24 mouse cellular contexts compared by ENCODE assay signal in genomic region chr13:62884536-62884935, GRCm38 (mm10). TPM values are rescaled to one million over a fixed set of nuclear protein-coding genes. Genes with fewer than 3 reads are reported as not detected.
"Had no signal": no experiment of that assay in that cellular context is flagged by ENCODE, and none has a peak within 500 bp of the region (broad histone marks: within the 10 kb centered on the region; RNA-seq: fewer than 3 reads in every experiment).

No protein-coding gene starts in this region.

- H3K4me2 ChIP-seq: heart, embryonic 12.5 days; hindbrain, embryonic 12.5 days; hindbrain, embryonic 14.5 days; intestine, embryonic 15.5 days; limb, embryonic 12.5 days had no signal

- H3K4me3 ChIP-seq: gastrocnemius, adult 2 months; heart, embryonic 10.5 days; heart, embryonic 12.5 days; hindbrain, embryonic 10.5 days; hindbrain, embryonic 12.5 days; intestine, embryonic 15.5 days; layer of hippocampus, adult 2 months; left cerebral cortex, adult 2 months; limb, embryonic 10.5 days; limb, embryonic 12.5 days had no signal

- H3K27ac ChIP-seq: gastrocnemius, adult 2 months; heart, embryonic 10.5 days; hindbrain, embryonic 10.5 days; hindbrain, embryonic 12.5 days; hindbrain, embryonic 14.5 days; intestine, embryonic 15.5 days; layer of hippocampus, adult 2 months; left cerebral cortex, adult 2 months; limb, embryonic 10.5 days; limb, embryonic 12.5 days; liver, embryonic 14.5 days had no signal

- ATAC-seq: forebrain, embryonic 16.5 days; hindbrain, embryonic 16.5 days; inflammation-experienced regulatory T-cells, adult 6 months; intestine, embryonic 15.5 days; intestine, postnatal 0 days had no signal

- H3K9ac ChIP-seq: heart, embryonic 12.5 days; hindbrain, embryonic 12.5 days; hindbrain, embryonic 14.5 days; intestine, embryonic 15.5 days; limb, embryonic 12.5 days; liver, embryonic 14.5 days had no signal

- H3K9me3 ChIP-seq: heart, embryonic 10.5 days; heart, embryonic 12.5 days; hindbrain, embryonic 10.5 days; hindbrain, embryonic 12.5 days; intestine, embryonic 15.5 days; limb, embryonic 10.5 days; limb, embryonic 12.5 days had no signal

- H3K36me3 ChIP-seq: heart, embryonic 10.5 days; heart, embryonic 12.5 days; hindbrain, embryonic 10.5 days; hindbrain, embryonic 12.5 days; intestine, embryonic 15.5 days; limb, embryonic 10.5 days; limb, embryonic 12.5 days had no signal

- DNase-seq: gastrocnemius, adult 2 months; gastrocnemius, postnatal 10 days; gastrocnemius, postnatal 25 days; heart, postnatal 10 days; heart, postnatal 4 days; kidney, postnatal 10 days; kidney, postnatal 25 days; kidney, postnatal 4 days; liver had no signal

RNA-seq across cellular contexts. Expression of gene Fbp1, which starts 3.5 kb away (rescaled TPM):
- polyA plus RNA-seq: forebrain, embryonic 16.5 days; inflammation-experienced regulatory T-cells, adult 6 months; limb, embryonic 10.5 days had no signal

RNA-seq across cellular contexts. Expression of gene Fbp2, which starts 26.3 kb away (rescaled TPM):
- polyA plus RNA-seq: hindbrain, embryonic 10.5 days; inflammation-experienced regulatory T-cells, adult 6 months had no signal
